Mouse (Mus musculus) thymus, adult 2 months (tissue): ENCODE results near the gene Pcolce.

Experiments
- CTCF ChIP-seq: fragments of 200-500 bp; IDR thresholded peaks from 2 replicates; pipeline ENCODE4 v1.5.1; 2012; ENCODE audit warnings: mild to moderate bottlenecking, control low read depth, low read length, moderate library complexity, borderline replicate concordance; ENCODE audit not compliant: control insufficient read depth, poor library complexity, insufficient read depth; ENCODE audit errors: extremely low read depth
- POLR2A ChIP-seq: fragments of 200-500 bp; IDR thresholded peaks from 2 replicates; pipeline ENCODE4 v1.6.1; 2012; ENCODE audit warnings: mild to moderate bottlenecking, low read length, control low read depth, moderate library complexity; ENCODE audit not compliant: control insufficient read depth, poor library complexity, insufficient read depth; ENCODE audit errors: extremely low read depth

DNA sequence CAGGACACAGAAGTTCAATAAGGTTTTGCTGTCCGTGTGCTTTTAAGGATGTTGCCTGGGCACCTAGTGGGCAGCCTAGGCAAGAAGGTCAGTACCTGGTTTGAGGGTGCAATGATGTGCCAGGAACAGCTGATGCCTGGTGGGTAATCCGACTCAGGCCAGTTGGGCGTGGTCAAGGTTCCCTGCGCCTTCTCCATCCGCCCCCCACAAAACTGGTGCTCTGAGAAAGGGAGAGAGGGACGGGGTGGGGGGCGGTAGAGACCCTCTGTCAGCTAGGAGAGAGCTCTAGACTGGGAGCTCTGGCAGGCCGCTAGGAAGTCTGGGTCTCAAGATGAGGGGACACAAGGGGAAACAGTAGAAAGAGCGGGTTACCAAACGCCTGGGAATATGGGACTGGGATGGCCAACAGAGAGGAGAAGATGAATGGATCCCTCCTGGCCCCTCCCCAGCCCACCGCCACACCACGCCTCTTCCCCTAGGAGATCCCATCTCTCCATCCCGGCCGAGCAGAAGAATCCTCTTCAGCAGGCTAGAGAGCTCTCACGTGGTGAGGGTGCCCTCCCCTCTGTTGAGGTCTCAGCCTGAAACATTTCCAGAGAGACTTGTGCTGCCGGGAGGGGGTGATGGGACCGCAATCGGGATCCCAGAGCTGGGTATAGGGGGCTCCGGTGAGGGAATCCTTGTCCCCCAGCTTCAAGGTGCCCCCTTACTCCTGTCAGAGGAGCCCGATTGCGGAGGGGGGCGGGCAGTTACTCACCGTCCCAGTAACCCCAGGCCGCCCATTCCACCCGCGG is 5.5 kb downstream of the Pcolce start:
- no peak for TF ChIP-seq POLR2A
- TF ChIP-seq CTCF: no peak
